Comparison of ENCODE assay signal across 9 mouse cellular contexts in the genomic region with DNA sequence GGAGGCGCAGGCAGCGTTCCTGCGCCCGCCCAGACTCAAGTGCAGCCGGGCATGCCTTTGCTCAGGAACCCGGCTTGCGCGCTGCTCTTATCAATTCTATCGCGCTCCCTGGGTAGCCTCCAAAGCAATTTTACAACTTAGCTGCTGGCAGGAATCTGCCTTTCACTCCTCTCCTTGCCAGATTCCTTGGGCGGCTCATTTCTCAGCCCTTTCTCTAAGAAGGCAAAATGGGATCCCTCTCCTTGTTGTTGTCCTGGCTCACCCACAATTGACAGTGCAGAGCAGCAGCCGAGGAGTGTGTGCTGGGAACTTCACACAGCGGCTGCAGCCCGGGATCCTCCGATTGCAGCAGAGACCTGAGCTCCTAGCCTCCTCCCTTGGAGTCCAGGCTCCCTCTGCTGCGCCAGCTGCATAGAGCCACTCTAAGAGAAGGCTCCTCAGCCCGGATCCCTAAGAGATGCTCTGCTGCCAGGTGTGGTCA. TPM values are rescaled to one million over a fixed set of nuclear protein-coding genes. Genes with fewer than 3 reads are reported as not detected.
DNase-seq lines count a peak whose midpoint lies in the region; ATAC-seq and TF ChIP-seq lines count a peak whose summit lies in the region.
"Had no signal": no experiment of that assay in that cellular context is flagged by ENCODE, and none has a peak within 500 bp of the region (broad histone marks: within the 10 kb centered on the region; RNA-seq: fewer than 3 reads in every experiment).

A gene (minus strand): TSS at position 326 of the 481 bp plus-strand sequence.

- H3K27me3 ChIP-seq in ES-Bruce4 (ENCODE audit: control insufficient read depth, insufficient read depth, low read length, poor library complexity, severe bottlenecking) = peaks cover 2% of the 10 kb centered on the region; the same call in 1 of the 2 replicates
- peaks cover 14% of the 10 kb centered on the region; the same call in 1 of the 2 replicates for H3K27me3 ChIP-seq in hindbrain, embryonic 11.5 days (ENCODE audit: control insufficient read depth, insufficient read depth, low read length)
- H3K27me3 ChIP-seq in midbrain, postnatal 0 days (ENCODE audit: insufficient read depth, low read length) = no peaks in the 10 kb centered on the region

- H3K4me1 ChIP-seq in ES-Bruce4 (ENCODE audit: control insufficient read depth, insufficient read depth, low read length) = no peaks in the 10 kb centered on the region
- H3K4me1 ChIP-seq in hindbrain, embryonic 11.5 days (replicated peaks; ENCODE audit: control insufficient read depth, insufficient read depth, low read length) = peaks cover 4% of the 10 kb centered on the region; the same call in 1 of the 2 replicates
- peaks cover 5% of the 10 kb centered on the region; the same call in 1 of the 2 replicates for H3K4me1 ChIP-seq in midbrain, postnatal 0 days (ENCODE audit: insufficient read depth, low read length)

- H3K27ac ChIP-seq in ES-Bruce4 (ENCODE audit: insufficient read depth, low read length) = no peak within 1 kb of the TSS
- H3K27ac ChIP-seq in hindbrain, embryonic 11.5 days (ENCODE audit: low read depth, low read length) = no peak within 1 kb of the TSS
- peak within 1 kb of the TSS; percentile 47; the same call in 1 of the 2 replicates for H3K27ac ChIP-seq in midbrain, postnatal 0 days (ENCODE audit: low read depth, low read length)
- H3K27ac ChIP-seq: macrophage had no signal

- TF ChIP-seq EP300 in ES-Bruce4 (IDR thresholded peaks at IDR 0.05; ENCODE audit: insufficient read depth, low read depth, low read length) = no peak

- TF ChIP-seq POLR2A in ES-Bruce4 (IDR thresholded peaks at IDR 0.05; ENCODE audit: insufficient read depth, low read length) = no peak

- 1% methylated on average over 17 of the region's 17 CpGs for WGBS in hindbrain, embryonic 11.5 days
- WGBS in midbrain, postnatal 0 days = 3% methylated on average over 17 of the region's 17 CpGs

- H3K36me3 ChIP-seq in ES-Bruce4 (ENCODE audit: control insufficient read depth, insufficient read depth, low read length, poor library complexity, severe bottlenecking) = no peaks in the 10 kb centered on the region
- H3K36me3 ChIP-seq in hindbrain, embryonic 11.5 days (ENCODE audit: control insufficient read depth, insufficient read depth, low read length) = no peaks in the 10 kb centered on the region
- H3K36me3 ChIP-seq in midbrain, postnatal 0 days (ENCODE audit: insufficient read depth, low read length) = no peaks in the 10 kb centered on the region

- H3K9ac ChIP-seq in ES-Bruce4 (ENCODE audit: low read depth, poor library complexity, severe bottlenecking) = peak within 1 kb of the TSS; percentile 26; the same call in 1 of the 2 replicates
- H3K9ac ChIP-seq in hindbrain, embryonic 11.5 days (ENCODE audit: low read depth, low read length) = peak within 1 kb of the TSS; percentile 25; the same call in 1 of the 2 replicates
- peak within 1 kb of the TSS; percentile 57 for H3K9ac ChIP-seq in midbrain, postnatal 0 days (replicated peaks; ENCODE audit: low read length, poor library complexity, severe bottlenecking)

- peak; percentile 9 for TF ChIP-seq CTCF in ES-Bruce4 (IDR thresholded peaks at IDR 0.05; ENCODE audit: low read depth, low read length)
- TF ChIP-seq CTCF in midbrain, postnatal 0 days (IDR thresholded peaks at IDR 0.05) = peak; percentile 75

- peak within 1 kb of the TSS; percentile 52 for H3K4me3 ChIP-seq in ES-Bruce4 (ENCODE audit: low read depth, low read length)
- H3K4me3 ChIP-seq in hindbrain, embryonic 11.5 days (ENCODE audit: low read depth, low read length) = peak within 1 kb of the TSS; percentile 19
- H3K4me3 ChIP-seq in midbrain, postnatal 0 days (ENCODE audit: low read depth, low read length) = peak within 1 kb of the TSS; percentile 48

- DNase-seq in brain, adult 2 months (ENCODE audit: low read depth, low spot score) = peak; percentile 85
- peak; percentile 9 for DNase-seq in fibroblast of lung, adult 2 months (ENCODE audit: low read depth)
- peak; percentile 53 for DNase-seq in hindbrain, embryonic 11.5 days (ENCODE audit: low spot score)
- DNase-seq in left cerebral cortex, adult 8-10 months (ENCODE audit: low spot score in 2 of 2) = peak; percentile 29 to 35
- peak; percentile 75 for DNase-seq in midbrain, postnatal 0 days (ENCODE audit: low spot score)
- peak; percentile 5 for DNase-seq in urinary bladder, postnatal 25 days (ENCODE audit: low spot score)
- DNase-seq in spleen, adult 12 weeks (ENCODE audit: low spot score) = no peak

- peak within 1 kb of the TSS; percentile 50 for H3K4me2 ChIP-seq in hindbrain, embryonic 11.5 days (replicated peaks; ENCODE audit: low read depth, low read length)
- H3K4me2 ChIP-seq in midbrain, postnatal 0 days (ENCODE audit: low read depth, low read length, poor library complexity, severe bottlenecking) = peak within 1 kb of the TSS; percentile 69

- no peaks in the 10 kb centered on the region for H3K9me3 ChIP-seq in ES-Bruce4 (replicated peaks; ENCODE audit: control insufficient read depth, insufficient read depth, low read length, poor library complexity, severe bottlenecking)
- H3K9me3 ChIP-seq in hindbrain, embryonic 11.5 days (ENCODE audit: control insufficient read depth, low read length) = no peaks in the 10 kb centered on the region
- no peaks in the 10 kb centered on the region for H3K9me3 ChIP-seq in midbrain, postnatal 0 days (ENCODE audit: low read length)

- peak; percentile 28; the same call in 1 of the 2 replicates for ATAC-seq in hindbrain, embryonic 11.5 days (ENCODE audit: low FRiP score)
- peak; percentile 68 for ATAC-seq in midbrain, postnatal 0 days (ENCODE audit: low FRiP score)

RNA-seq across cellular contexts. Expression of the gene that starts here (rescaled TPM):
- polyA plus RNA-seq in ES-Bruce4 (2011; ENCODE audit: insufficient read depth, insufficient read length, low read depth, missing spikeins) = 0.10 and 0.15 TPM in 2 replicates
- polyA plus RNA-seq in hindbrain, embryonic 11.5 days (2014; fragmentation: Nextera tagmentation; extraction: Ambion mirVana) = 0.28 and 0.34 TPM in 2 replicates
- 10 to 100 TPM; 30.6 to 38.9 (median 34.4) TPM for total RNA-seq in left cerebral cortex, adult 8-10 months (2022)
- 15.3 and 19.4 TPM in 2 replicates for total RNA-seq in midbrain, postnatal 0 days (2014; rRNA removed)
- polyA plus RNA-seq in midbrain, postnatal 0 days (2015; fragmentation: Nextera tagmentation; extraction: Ambion mirVana) = 5.9 and 6.3 TPM in 2 replicates
- polyA plus RNA-seq: macrophage had no signal

Comparison
In these comparisons a context has a peak if more than half of its experiments do, and no peak if none do; other contexts are left out.
1. Peak in DNase-seq, ATAC-seq, H3K4me3 ChIP-seq, H3K9ac ChIP-seq and H3K4me2 ChIP-seq in hindbrain, embryonic 11.5 days; RNA of the gene not detected or under 1 TPM.